Mouse (Mus musculus) mouse embryonic stem cell (cell line): ENCODE measurements around the gene Nipsnap3b.

Experiments used
- in situ Hi-C, 2 experiments: fragments of 300-500 bp; cut with MboI; formaldehyde crosslinking; loops; 1 replicate in 1 of 2; 3 replicates in 1 of 2; pipeline ENCODE4 v1.14.3; 2019 to 2020; ENCODE audit warnings: low sequenced_read_pairs in 2 of 2, low pct_unique_long_range_greater_than_20kb in 1 of 2, mixed read lengths in 1 of 2; ENCODE audit not compliant: unreplicated experiment in 1 of 2

The Nipsnap3b gene

DNA sequence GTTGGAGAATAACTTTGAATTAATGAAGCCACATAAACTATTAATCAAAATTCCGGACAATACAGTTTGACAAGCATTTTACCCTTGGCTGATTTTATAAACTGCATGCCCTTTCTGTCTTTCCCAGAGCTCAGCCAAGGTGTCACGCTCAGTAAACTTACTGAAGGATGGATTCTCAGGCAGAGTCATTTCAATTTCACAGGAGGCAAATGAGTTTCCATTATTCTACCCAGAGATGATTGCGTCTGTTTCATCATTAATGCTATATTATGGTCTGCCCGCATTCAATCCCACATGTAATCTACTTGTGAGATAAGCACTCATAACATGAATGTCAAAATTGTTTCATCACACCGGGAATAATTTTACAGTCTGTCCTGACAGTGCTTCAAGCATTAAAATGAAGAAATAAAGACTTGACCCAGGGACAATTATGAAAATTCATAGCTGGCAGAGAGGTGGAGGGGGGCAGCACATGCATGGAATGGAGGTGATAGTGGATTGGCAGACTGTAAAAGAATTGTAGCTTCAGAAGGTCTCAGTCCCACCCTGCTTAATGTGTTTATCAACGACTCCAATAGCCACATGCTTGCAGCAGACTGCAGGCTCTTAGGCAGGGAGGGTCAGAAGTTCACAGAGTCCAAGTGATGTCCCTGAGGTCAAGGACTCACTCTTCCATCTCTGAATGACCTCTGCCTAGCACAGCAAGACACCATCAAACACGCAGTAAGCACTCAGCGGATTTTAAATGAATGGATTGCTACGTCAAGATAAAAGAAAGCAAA, 34.8 kb downstream of the Nipsnap3b start:
- in situ Hi-C loops, result no loop called here

DNA sequence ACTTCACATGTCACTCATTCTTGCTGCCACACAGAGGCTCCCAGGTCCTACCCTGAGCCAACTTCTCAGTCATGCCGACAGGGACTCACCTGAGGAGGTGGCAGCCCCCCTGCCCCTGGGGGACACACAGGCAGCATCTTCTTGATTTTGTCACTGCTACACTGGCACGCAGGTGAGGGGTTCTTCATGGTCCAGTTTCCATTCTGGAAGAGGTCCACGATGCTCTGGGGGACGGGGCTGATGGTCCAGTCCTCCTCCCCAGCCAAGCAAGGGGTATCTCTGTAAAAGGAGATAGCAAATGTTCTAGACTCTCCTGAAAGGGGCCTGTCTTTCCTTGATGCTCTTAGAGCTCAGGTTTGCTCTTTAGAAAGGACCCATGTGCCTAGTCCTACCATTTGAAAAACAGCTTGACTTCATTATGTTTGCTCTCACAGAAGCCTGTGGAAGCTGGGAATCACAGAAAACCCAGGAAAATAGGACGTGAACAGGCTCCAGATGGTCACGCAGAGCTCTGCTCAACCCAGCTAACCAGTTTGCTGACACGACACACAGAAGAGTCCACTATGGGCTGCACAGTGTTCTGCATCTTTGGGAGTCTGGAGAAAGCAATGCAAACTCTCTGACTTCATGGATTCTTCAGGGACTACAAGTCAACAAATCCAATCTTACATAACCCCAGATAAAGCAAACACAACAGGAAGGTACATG, 50.8 kb downstream of the Nipsnap3b start:
- in situ Hi-C loops, result no loop called here
